Mouse (Mus musculus) right cerebral cortex, adult 2 months (tissue): ENCODE results near the gene Clstn2.
A peak's percentile ranks its signal among the peaks of the same experiment; 100 is the strongest.

ENCODE experiments used
- DNase-seq, 2 experiments: peaks; one replicate each; pipeline ENCODE4 v3.0.0; 2021 to 2022; ENCODE audit warnings: low spot score in 2 of 2

The Clstn2 gene

GRCm38 (mm10) chr9:97774991-97775390 is 258.0 kb downstream of the Clstn2 start:
- no peak for DNase-seq

GRCm38 (mm10) chr9:97773911-97774310 is 259.1 kb downstream of the Clstn2 start:
- no peak for DNase-seq

- no peak for DNase-seq
These were observed 260.6 kb downstream of the Clstn2 start for GRCm38 (mm10) chr9:97772431-97772830.

DNA sequence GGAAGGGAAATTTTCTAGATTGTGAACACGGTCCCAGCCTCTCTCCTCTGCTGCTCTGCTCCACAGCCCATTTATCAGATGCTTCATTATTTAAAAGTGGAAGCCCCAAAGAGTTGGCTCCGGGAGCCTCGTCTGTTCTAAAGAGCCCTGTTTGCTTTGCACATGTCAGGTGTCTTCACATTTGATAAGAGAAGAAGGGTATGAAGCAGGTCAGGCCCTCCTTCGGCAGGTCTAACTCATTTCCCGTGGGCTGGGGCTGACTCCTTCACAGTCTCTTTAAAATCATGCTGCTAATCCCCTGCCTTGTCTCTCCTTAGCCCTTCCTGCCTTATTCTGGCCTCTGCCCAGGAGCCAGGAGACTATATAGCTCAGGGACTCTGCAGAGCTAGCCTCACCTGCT is 263.6 kb downstream of the Clstn2 start:
- DNase-seq = no peak

DNA sequence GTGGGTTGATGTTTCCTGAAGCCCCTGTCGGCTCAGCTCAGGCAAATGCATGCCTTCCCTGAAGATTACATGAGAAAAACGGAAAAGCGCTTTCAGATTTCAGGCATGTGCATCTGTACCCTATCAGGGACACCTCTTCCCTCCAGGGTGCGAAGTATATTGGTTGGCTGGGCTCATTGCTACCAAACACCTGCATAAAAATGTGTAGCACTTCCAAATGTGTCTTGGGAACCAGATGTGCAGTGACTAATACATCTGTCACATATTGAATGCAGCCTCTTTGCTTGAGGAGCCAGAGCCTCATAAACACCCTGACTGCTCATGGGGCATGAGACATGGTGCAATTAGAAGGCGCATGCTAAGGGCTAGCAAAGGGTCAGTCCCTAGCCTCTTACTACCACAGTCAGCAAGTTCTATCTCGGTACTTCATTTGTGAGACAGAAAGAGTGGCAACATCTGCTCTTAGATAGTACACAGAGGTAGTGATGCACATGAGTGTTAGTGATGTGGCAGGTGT is 267.7 kb downstream of the Clstn2 start:
- no peak for DNase-seq

DNA sequence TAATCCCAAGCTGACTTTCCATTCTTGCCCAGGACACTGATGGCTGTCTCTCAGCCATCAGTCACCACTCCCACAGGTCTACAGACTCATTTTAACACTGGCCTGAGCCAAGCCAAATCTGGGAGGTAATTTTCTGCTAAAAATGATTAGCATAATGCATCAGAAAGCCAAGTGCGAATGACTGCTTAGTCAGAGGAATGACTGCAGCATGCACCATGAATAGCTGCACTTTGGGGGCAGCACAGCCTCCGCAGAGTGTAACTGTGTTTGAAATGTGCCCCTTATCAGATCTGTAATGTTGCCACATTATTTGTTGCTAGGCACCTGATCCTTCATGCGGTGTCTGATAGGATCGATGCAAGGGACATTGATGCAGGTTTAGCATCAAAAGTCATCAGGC is 269.9 kb downstream of the Clstn2 start:
- peak in 1 of 2 experiments; percentile 30 for DNase-seq

- no peak for DNase-seq
These were observed 277.2 kb downstream of the Clstn2 start for GRCm38 (mm10) chr9:97755599-97756270.

DNA sequence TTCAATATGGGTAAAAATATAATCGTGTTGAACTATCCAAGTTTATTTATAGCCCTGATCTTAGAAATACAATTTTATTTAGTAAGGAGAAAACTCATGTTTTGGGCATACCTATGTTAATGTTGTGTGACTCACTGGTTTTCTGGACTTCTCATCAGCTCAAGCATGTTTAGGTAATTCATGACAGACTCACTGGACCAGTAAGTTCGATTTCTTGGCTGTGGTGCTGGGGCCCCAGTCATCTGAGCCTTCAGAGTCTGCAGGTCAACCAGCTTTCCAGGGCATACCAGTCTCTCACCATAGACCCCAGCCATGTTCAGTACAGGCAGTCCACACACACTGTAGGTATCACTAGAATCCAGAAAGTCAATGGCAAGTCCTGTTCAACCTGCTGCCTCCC is 279.3 kb downstream of the Clstn2 start:
- DNase-seq = no peak

DNA sequence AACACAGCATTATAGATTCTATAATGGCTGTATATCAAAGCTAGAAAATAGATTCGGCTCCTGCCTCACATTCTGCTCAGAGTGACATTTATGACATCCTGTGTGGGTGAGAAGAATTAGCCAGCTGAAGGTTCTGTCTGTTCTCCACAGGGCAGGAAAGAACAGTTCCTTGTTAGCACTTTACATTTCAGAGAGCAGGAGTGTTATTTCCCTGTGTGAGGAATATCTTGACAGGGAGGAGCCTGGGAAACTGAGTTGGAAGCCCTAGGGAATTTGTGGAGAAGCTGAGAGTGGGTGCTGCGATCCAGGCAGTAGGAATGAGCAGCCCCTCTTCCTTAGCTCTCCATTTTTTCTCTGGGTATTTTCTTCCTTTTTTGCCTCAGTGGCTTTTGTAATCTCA is 286.4 kb downstream of the Clstn2 start:
- DNase-seq = no peak

GRCm38 (mm10) chr9:97727715-97728486 is 305.1 kb downstream of the Clstn2 start:
- DNase-seq = no peak

DNA sequence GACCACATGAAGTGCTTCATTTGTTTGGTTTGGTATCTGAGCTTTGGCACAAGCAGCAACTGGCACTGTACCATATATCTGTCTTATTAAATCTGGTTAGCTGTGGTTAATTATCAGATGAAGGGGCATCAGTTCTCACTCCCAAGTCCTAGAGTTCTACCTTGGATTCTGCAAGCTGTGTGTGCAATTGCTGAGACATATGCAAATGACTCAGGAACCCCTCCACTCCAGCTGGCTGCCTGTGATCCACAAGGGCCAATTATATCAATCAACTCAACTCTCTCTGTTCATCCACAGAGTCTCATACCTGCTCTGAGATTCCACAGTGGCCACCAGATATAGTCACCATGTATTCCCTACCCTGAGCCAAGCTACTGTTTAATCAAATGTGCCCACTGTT is 315.3 kb downstream of the Clstn2 start:
- DNase-seq = no peak

GRCm38 (mm10) chr9:97717005-97717404 is 316.0 kb downstream of the Clstn2 start:
- DNase-seq = no peak

- DNase-seq = no peak
These were observed 320.1 kb downstream of the Clstn2 start for GRCm38 (mm10) chr9:97712888-97713287.

- DNase-seq = no peak
These were observed 329.0 kb downstream of the Clstn2 start for GRCm38 (mm10) chr9:97703901-97704503.

DNA sequence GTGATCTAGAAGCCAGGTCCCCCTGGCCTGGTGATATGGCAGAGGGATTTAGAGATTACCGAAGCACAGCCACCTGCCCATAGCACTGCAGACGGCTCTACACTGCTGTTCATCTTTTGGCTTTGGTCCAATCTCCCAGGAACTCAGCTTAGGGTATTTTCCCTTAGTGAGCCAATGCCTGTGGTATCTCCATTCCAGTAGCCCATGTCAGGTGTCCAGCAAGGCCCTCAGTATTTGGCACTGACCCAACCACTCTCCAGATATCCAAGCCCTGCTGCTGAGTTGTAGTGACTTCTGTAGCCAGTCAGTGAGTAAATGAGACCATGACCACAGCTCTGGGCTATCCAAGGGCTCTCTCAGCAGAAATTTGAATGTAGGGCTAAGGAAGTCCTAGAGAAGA is 330.0 kb downstream of the Clstn2 start:
- DNase-seq = no peak

- DNase-seq = no peak
These were observed 333.0 kb downstream of the Clstn2 start for GRCm38 (mm10) chr9:97699983-97700382.

GRCm38 (mm10) chr9:97699020-97699419 is 334.0 kb downstream of the Clstn2 start:
- no peak for DNase-seq

- DNase-seq = no peak
These were observed 334.9 kb downstream of the Clstn2 start for GRCm38 (mm10) chr9:97698071-97698470.

DNA sequence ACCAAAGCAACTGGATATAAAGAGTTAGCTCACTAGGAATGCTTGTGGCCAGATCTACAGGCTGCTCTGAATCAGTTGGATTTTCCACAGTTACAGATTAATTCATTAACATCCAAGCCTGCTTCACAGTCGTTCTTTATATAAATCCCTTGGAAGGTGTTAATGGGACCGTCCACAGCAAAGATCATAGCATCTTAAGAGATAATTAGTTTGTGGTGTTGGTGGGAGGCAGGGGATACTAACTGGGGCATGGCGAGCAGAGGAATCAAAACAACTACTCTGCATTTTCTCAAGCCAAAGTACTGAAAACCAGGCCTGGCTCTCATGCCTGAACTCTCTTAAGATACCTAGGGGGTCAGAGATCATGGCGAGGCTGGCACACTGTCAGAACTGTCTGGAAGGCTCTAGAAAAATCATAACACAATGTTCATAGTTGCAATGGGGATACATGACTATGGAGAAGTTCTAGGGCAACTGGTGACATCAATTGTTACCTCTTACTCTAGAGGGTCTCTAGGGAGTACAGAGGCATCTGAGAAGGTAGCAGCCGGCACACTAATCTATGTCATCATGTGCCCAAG is 336.2 kb downstream of the Clstn2 start:
- no peak for DNase-seq

DNA sequence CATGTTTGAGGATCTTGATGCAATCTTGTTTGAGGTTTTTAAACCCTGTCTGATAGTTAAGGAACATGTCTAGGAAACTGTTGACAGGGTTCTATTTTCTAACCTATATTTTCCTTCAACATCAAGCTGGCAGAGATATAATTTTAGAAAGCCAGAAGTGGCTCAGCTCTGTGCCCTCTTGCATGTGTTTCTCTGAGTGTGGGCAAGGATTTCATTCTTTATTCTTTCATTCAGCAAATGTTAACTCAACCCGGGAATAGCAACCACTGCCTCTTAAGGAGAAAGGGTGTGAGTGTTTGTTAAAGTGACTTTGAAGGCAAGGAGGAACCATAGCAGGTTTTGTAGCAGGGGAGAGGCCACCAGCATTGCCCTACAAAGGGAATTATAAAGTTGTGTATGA is 337.7 kb downstream of the Clstn2 start:
- no peak for DNase-seq

- DNase-seq = no peak
These were observed 346.1 kb downstream of the Clstn2 start for GRCm38 (mm10) chr9:97686826-97687425.

GRCm38 (mm10) chr9:97685664-97686063 is 347.3 kb downstream of the Clstn2 start:
- no peak for DNase-seq
